ENCODE assay signal across 20 mouse cellular contexts in genomic region chr15:100686434-100686833, GRCm38 (mm10). TPM values are rescaled to one million over a fixed set of nuclear protein-coding genes. Genes with fewer than 3 reads are reported as not detected.
DNase-seq lines count a peak whose midpoint lies in the region; ATAC-seq lines count a peak whose summit lies in the region.
"Had no signal": no experiment of that assay in that cellular context is flagged by ENCODE, and none has a peak within 500 bp of the region (broad histone marks: within the 10 kb centered on the region; RNA-seq: fewer than 3 reads in every experiment).

No protein-coding gene starts in this region.

- 83% methylated on average over 6 of the region's 6 CpGs for WGBS in liver, embryonic 11.5 days
- WGBS in liver, embryonic 13.5 days (ENCODE audit: insufficient replicate concordance), result 73% methylated on average over 6 of the region's 6 CpGs
- 77% methylated on average over 6 of the region's 6 CpGs for WGBS in stomach, embryonic 16.5 days
- 89% methylated on average over 6 of the region's 6 CpGs for WGBS in heart, embryonic 12.5 days
- WGBS in hindbrain, embryonic 16.5 days, result 72% methylated on average over 6 of the region's 6 CpGs

- ATAC-seq in liver, embryonic 11.5 days (replicated peaks; ENCODE audit: low FRiP score), result no peak
- ATAC-seq in liver, embryonic 13.5 days (ENCODE audit: low read depth), result no peak
- no peak for ATAC-seq in stomach, embryonic 16.5 days (ENCODE audit: insufficient read depth, low FRiP score)
- ATAC-seq in heart, embryonic 12.5 days (ENCODE audit: insufficient number of reproducible peaks, low FRiP score), result no peak
- no peak for ATAC-seq in hindbrain, embryonic 16.5 days
- ATAC-seq: forebrain, embryonic 14.5 days; intestine, postnatal 0 days; midbrain, embryonic 16.5 days had no signal

- DNase-seq in liver, embryonic 11.5 days (ENCODE audit: low spot score), result no peak
- DNase-seq in liver (no peak), adipocyte (ENCODE audit: low spot score) (peak; percentile 60)
- no peak for DNase-seq in liver, embryonic 13.5 days
- no peak for DNase-seq in cerebellum, adult 9-10 months
- DNase-seq: cerebellum, adult 11 months; heart, adult 11 months; kidney, postnatal 36 days; lung, postnatal 36 days had no signal

- no peak overlapping the region for H3K4me3 ChIP-seq in liver, embryonic 11.5 days (ENCODE audit: low read depth, low read length)
- 0 out of 2 replicates have a peak overlapping the region, but pooled peaks have one; percentile 27 for H3K4me3 ChIP-seq in liver, embryonic 13.5 days (replicated peaks)
- no peak overlapping the region for H3K4me3 ChIP-seq in stomach, embryonic 16.5 days (replicated peaks; ENCODE audit: low read length)
- no peak overlapping the region for H3K4me3 ChIP-seq in heart, embryonic 12.5 days
- H3K4me3 ChIP-seq in hindbrain, embryonic 16.5 days (ENCODE audit: low read length), result no peak overlapping the region
- H3K4me3 ChIP-seq: embryonic facial prominence, embryonic 13.5 days; heart, embryonic 15.5 days; hindbrain, embryonic 10.5 days; neural tube, embryonic 13.5 days had no signal

- peak overlapping the region; percentile 14; the same call in 1 of the 2 replicates for H3K4me2 ChIP-seq in liver, embryonic 11.5 days
- peak overlapping the region; percentile 49 for H3K4me2 ChIP-seq in liver, embryonic 13.5 days
- H3K4me2 ChIP-seq in stomach, embryonic 16.5 days (ENCODE audit: low read depth, low read length), result 0 out of 2 replicates have a peak overlapping the region, but pooled peaks have one; percentile 3
- H3K4me2 ChIP-seq in heart, embryonic 12.5 days, result no peak overlapping the region
- H3K4me2 ChIP-seq in hindbrain, embryonic 16.5 days (ENCODE audit: low read length), result no peak overlapping the region
- H3K4me2 ChIP-seq: embryonic facial prominence, embryonic 13.5 days had no signal

- no peak overlapping the region for H3K9ac ChIP-seq in liver, embryonic 11.5 days (ENCODE audit: low read depth, low read length)
- H3K9ac ChIP-seq in liver, embryonic 13.5 days, result peak overlapping the region; percentile 37; the same call in 1 of the 2 replicates
- H3K9ac ChIP-seq in stomach, embryonic 16.5 days (ENCODE audit: low read length), result no peak overlapping the region
- no peak overlapping the region for H3K9ac ChIP-seq in heart, embryonic 12.5 days
- H3K9ac ChIP-seq in hindbrain, embryonic 16.5 days (ENCODE audit: low read depth, low read length), result no peak overlapping the region
- H3K9ac ChIP-seq: heart, embryonic 15.5 days; neural tube, embryonic 13.5 days had no signal

- 0 out of 2 replicates have a peak overlapping the region, but pooled peaks have one; percentile 19 for H3K27ac ChIP-seq in liver, embryonic 11.5 days (ENCODE audit: low read depth, low read length)
- peak overlapping the region; percentile 73 for H3K27ac ChIP-seq in liver, embryonic 13.5 days
- H3K27ac ChIP-seq in stomach, embryonic 16.5 days (ENCODE audit: low read length), result no peak overlapping the region
- no peak overlapping the region for H3K27ac ChIP-seq in heart, embryonic 12.5 days (ENCODE audit: poor library complexity, severe bottlenecking)
- H3K27ac ChIP-seq in hindbrain, embryonic 16.5 days (ENCODE audit: low read depth, low read length), result no peak overlapping the region
- H3K27ac ChIP-seq: embryonic facial prominence, embryonic 13.5 days; heart, embryonic 15.5 days; neural tube, embryonic 13.5 days had no signal

- peaks cover 4% of the 10 kb centered on the region; the same call in 1 of the 2 replicates for H3K9me3 ChIP-seq in liver, embryonic 11.5 days (ENCODE audit: control insufficient read depth, low read length)
- H3K9me3 ChIP-seq in liver, embryonic 13.5 days (replicated peaks), result peaks cover 4% of the 10 kb centered on the region; the same call in 1 of the 2 replicates
- H3K9me3 ChIP-seq in stomach, embryonic 16.5 days (replicated peaks; ENCODE audit: control insufficient read depth, low read length), result peaks cover 9% of the 10 kb centered on the region; the same call in 1 of the 2 replicates
- H3K9me3 ChIP-seq in heart, embryonic 12.5 days (replicated peaks), result peaks cover 6% of the 10 kb centered on the region
- H3K9me3 ChIP-seq in hindbrain, embryonic 16.5 days (ENCODE audit: control insufficient read depth, low read length), result peaks cover 2% of the 10 kb centered on the region; the same call in 1 of the 2 replicates
- H3K9me3 ChIP-seq: G1E had no signal

- H3K27me3 ChIP-seq in liver, embryonic 11.5 days (replicated peaks; ENCODE audit: control insufficient read depth, insufficient read depth, low read length), result no peaks in the 10 kb centered on the region
- H3K27me3 ChIP-seq in liver, embryonic 13.5 days, result no peaks in the 10 kb centered on the region
- H3K27me3 ChIP-seq in stomach, embryonic 16.5 days (ENCODE audit: control insufficient read depth, insufficient read depth, low read length), result no peaks in the 10 kb centered on the region
- H3K27me3 ChIP-seq in heart, embryonic 12.5 days (replicated peaks), result peaks cover 18% of the 10 kb centered on the region
- no peaks in the 10 kb centered on the region for H3K27me3 ChIP-seq in hindbrain, embryonic 16.5 days (replicated peaks; ENCODE audit: control insufficient read depth, insufficient read depth, low read length)

- H3K36me3 ChIP-seq in liver, embryonic 11.5 days (ENCODE audit: control insufficient read depth, insufficient read depth, low read length), result no peaks in the 10 kb centered on the region
- no peaks in the 10 kb centered on the region for H3K36me3 ChIP-seq in liver, embryonic 13.5 days
- no peaks in the 10 kb centered on the region for H3K36me3 ChIP-seq in stomach, embryonic 16.5 days (ENCODE audit: control insufficient read depth, insufficient read depth, low read length)
- peaks cover 5% of the 10 kb centered on the region; the same call in 1 of the 2 replicates for H3K36me3 ChIP-seq in heart, embryonic 12.5 days
- no peaks in the 10 kb centered on the region for H3K36me3 ChIP-seq in hindbrain, embryonic 16.5 days (ENCODE audit: control insufficient read depth, insufficient read depth, low read length)
- H3K36me3 ChIP-seq: embryonic facial prominence, embryonic 13.5 days; G1E; heart, embryonic 15.5 days; hindbrain, embryonic 10.5 days; neural tube, embryonic 13.5 days had no signal

- H3K4me1 ChIP-seq in liver, embryonic 11.5 days (replicated peaks; ENCODE audit: control insufficient read depth, insufficient read depth, low read length), result peaks cover 26% of the 10 kb centered on the region
- peaks cover 40% of the 10 kb centered on the region for H3K4me1 ChIP-seq in liver, embryonic 13.5 days (replicated peaks)
- H3K4me1 ChIP-seq in stomach, embryonic 16.5 days (ENCODE audit: control insufficient read depth, insufficient read depth, low read length), result peaks cover 8% of the 10 kb centered on the region
- H3K4me1 ChIP-seq in heart, embryonic 12.5 days (replicated peaks), result peaks cover 23% of the 10 kb centered on the region
- no peaks in the 10 kb centered on the region for H3K4me1 ChIP-seq in hindbrain, embryonic 16.5 days (ENCODE audit: control insufficient read depth, insufficient read depth, low read depth, low read length)

RNA-seq across cellular contexts. Expression of gene Cela1, which starts 1.3 kb away (rescaled TPM):
- 10.5 and 13.7 TPM in 2 replicates for polyA plus RNA-seq in liver, embryonic 11.5 days (2014; fragmentation: Nextera tagmentation; extraction: Ambion mirVana)
- polyA plus RNA-seq in liver, embryonic 13.5 days (2015; fragmentation: Nextera tagmentation; extraction: Ambion mirVana), result 8.2 and 11.8 TPM in 2 replicates
- 250 and 388 TPM in 2 replicates for polyA plus RNA-seq in stomach, embryonic 16.5 days (2015; fragmentation: Nextera tagmentation; extraction: Ambion mirVana)
- 1.4 and 1.6 TPM in 2 replicates for polyA plus RNA-seq in heart, embryonic 12.5 days (2016; fragmentation: Nextera tagmentation; extraction: Ambion mirVana)
- polyA plus RNA-seq in hindbrain, embryonic 16.5 days (2015; fragmentation: Nextera tagmentation; extraction: Ambion mirVana), result 1.4 and 2.0 TPM in 2 replicates

RNA-seq across cellular contexts. Expression of gene Bin2, which starts 17.1 kb away (rescaled TPM):
- polyA plus RNA-seq in liver, embryonic 11.5 days (2014; fragmentation: Nextera tagmentation; extraction: Ambion mirVana), result 56.6 and 62.1 TPM in 2 replicates
- 19.7 and 25.7 TPM in 2 replicates for polyA plus RNA-seq in liver, embryonic 13.5 days (2015; fragmentation: Nextera tagmentation; extraction: Ambion mirVana)
- polyA plus RNA-seq in stomach, embryonic 16.5 days (2015; fragmentation: Nextera tagmentation; extraction: Ambion mirVana), result 6.0 and 6.3 TPM in 2 replicates
- polyA plus RNA-seq in heart, embryonic 12.5 days (2016; fragmentation: Nextera tagmentation; extraction: Ambion mirVana), result 3.7 and 6.3 TPM in 2 replicates
- polyA plus RNA-seq in hindbrain, embryonic 16.5 days (2015; fragmentation: Nextera tagmentation; extraction: Ambion mirVana), result 1.6 and 1.9 TPM in 2 replicates

RNA-seq across cellular contexts. Expression of gene Galnt6, which starts 42.7 kb away (rescaled TPM):
- polyA plus RNA-seq in liver, embryonic 11.5 days (2014; fragmentation: Nextera tagmentation; extraction: Ambion mirVana), result 1.2 and 1.6 TPM in 2 replicates
- polyA plus RNA-seq in liver, embryonic 13.5 days (2015; fragmentation: Nextera tagmentation; extraction: Ambion mirVana), result 1.1 and 1.3 TPM in 2 replicates
- polyA plus RNA-seq in stomach, embryonic 16.5 days (2015; fragmentation: Nextera tagmentation; extraction: Ambion mirVana), result 6.9 and 8.7 TPM in 2 replicates
- polyA plus RNA-seq in heart, embryonic 12.5 days (2016; fragmentation: Nextera tagmentation; extraction: Ambion mirVana), result 0.14 and 0.39 TPM in 2 replicates
- polyA plus RNA-seq in hindbrain, embryonic 16.5 days (2015; fragmentation: Nextera tagmentation; extraction: Ambion mirVana), result 0.17 and 0.30 TPM in 2 replicates

RNA-seq across cellular contexts. Expression of gene Smagp, which starts 49.7 kb away (rescaled TPM):
- polyA plus RNA-seq in liver, embryonic 11.5 days (2014; fragmentation: Nextera tagmentation; extraction: Ambion mirVana), result 14.1 and 15.6 TPM in 2 replicates
- polyA plus RNA-seq in liver, embryonic 13.5 days (2015; fragmentation: Nextera tagmentation; extraction: Ambion mirVana), result 7.7 and 7.9 TPM in 2 replicates
- polyA plus RNA-seq in stomach, embryonic 16.5 days (2015; fragmentation: Nextera tagmentation; extraction: Ambion mirVana), result 40.6 and 51.8 TPM in 2 replicates
- 15.0 and 18.0 TPM in 2 replicates for polyA plus RNA-seq in heart, embryonic 12.5 days (2016; fragmentation: Nextera tagmentation; extraction: Ambion mirVana)
- 3.6 and 4.1 TPM in 2 replicates for polyA plus RNA-seq in hindbrain, embryonic 16.5 days (2015; fragmentation: Nextera tagmentation; extraction: Ambion mirVana)

Comparison
In these comparisons a context has a peak if more than half of its experiments do, and no peak if none do; other contexts are left out.
1. H3K27ac ChIP-seq: peak in liver, embryonic 11.5 days (single experiment) and liver, embryonic 13.5 days (single experiment); none in stomach, embryonic 16.5 days (single experiment), heart, embryonic 12.5 days (single experiment) and hindbrain, embryonic 16.5 days (single experiment).
2. H3K4me2 ChIP-seq: peak in liver, embryonic 11.5 days (single experiment), liver, embryonic 13.5 days (single experiment) and stomach, embryonic 16.5 days (single experiment); none in heart, embryonic 12.5 days (single experiment) and hindbrain, embryonic 16.5 days (single experiment).
3. RNA of gene Cela1, which starts 1.3 kb away (polyA plus RNA-seq): 250 to 388 TPM in stomach, embryonic 16.5 days; 10.5 to 13.7 TPM in liver, embryonic 11.5 days, 8.2 to 11.8 TPM in liver, embryonic 13.5 days, 1.4 to 2.0 TPM in hindbrain, embryonic 16.5 days and 1.4 to 1.6 TPM in heart, embryonic 12.5 days; every median in the first group is over 10 times any median in the second.